Mouse (Mus musculus) MN1 (cell line): ENCODE measurements around the gene Tmem100.

ENCODE experiments used
- DNase-seq: peaks from one replicate; pipeline ENCODE4 v3.0.0-alpha.2; 2016; ENCODE audit warnings: low spot score

Tmem100 gene

GRCm38 (mm10) chr11:90015281-90015680, 14.9 kb upstream of the Tmem100 start:
- no peak for DNase-seq

DNA sequence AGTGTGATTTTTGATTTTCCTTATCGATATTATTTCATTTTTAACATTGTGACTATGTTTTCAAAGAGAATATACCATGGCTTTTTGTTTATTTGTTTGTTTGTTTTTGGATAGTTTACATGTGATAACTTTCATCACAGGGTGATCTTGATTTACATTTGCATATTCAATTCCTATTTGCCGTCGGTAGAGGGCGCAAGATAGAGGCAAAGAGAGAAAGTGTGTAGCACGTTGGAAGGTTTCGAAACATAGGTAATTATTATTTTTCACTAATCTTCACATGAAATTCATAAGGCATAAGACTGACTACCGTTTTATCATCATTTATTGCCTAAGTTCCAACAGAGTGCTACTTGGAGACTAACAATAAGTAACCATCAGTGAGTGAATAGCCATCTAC, 11.0 kb upstream of the Tmem100 start:
- DNase-seq, result peak; percentile 32

DNA sequence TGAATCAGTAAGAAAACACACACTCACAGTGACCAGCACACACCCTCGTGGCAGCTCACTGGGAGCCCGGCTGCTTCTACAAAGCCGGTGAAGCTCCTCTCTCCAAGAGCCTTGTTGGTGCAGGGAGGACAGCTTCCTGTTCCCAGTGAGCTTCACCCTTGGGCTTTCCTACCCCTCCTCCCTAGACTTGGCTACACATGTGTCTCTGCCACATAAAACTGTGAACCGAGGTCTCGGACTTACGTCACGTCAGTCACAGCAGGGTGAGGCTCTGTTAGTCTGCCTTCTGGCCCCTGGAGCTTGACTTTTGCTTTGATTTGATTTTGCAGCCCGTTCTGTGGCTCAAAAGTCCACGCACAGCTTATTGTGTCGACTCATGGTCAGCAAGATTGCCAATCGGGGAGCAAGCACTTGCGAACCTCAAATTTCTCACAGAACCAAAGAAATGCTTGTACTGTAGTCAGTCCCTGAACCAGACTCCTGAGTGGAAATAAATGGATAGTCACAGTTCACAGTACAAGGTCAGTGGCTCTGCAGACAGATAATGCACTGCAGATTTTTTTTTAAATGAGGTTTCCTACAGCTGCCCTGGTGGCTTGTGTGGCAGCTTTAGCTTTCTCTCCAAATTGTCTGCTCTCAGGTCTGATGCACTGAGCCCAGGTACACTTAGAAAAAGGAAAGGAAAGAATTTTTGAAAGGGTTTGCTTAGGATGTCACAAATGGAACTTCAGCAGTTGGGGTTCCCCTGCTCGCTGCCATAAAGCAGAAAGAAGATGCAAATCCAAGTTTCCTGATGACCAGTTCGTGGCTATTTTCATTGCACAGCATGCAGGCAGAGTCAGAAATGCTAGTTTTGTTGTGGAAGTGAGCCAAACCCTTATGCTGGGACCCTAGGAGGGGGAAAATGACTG, 4.0 kb upstream of the Tmem100 start:
- no peak for DNase-seq

GRCm38 (mm10) chr11:90026802-90027174, 3.4 kb upstream of the Tmem100 start:
- no peak for DNase-seq

- no peak for DNase-seq
These were observed 2.9 kb upstream of the Tmem100 start for GRCm38 (mm10) chr11:90027216-90027615.

DNA sequence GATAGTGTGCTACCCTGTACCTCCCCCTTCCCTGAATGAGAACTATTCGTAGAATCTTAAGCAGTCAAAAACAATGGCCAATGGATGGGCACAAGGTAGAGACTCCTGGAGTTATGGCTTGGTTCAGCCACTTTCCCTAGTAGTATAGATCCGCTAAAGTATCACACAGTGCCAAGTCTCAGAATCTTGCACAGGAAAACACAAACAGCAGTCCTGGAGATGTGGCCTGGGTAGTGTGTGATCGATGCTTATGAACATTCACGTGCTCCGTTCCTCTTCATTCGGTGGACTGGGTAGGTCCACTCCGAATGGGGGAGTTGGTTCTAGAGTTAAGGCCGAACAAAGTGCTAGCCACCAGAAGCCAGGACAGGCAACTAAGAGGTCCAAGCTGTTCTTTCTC, 1.4 kb upstream of the Tmem100 start:
- DNase-seq, result no peak

- DNase-seq, result peak; percentile 38
These were observed 794 bp upstream of the Tmem100 start for GRCm38 (mm10) chr11:90029354-90029753.

DNA sequence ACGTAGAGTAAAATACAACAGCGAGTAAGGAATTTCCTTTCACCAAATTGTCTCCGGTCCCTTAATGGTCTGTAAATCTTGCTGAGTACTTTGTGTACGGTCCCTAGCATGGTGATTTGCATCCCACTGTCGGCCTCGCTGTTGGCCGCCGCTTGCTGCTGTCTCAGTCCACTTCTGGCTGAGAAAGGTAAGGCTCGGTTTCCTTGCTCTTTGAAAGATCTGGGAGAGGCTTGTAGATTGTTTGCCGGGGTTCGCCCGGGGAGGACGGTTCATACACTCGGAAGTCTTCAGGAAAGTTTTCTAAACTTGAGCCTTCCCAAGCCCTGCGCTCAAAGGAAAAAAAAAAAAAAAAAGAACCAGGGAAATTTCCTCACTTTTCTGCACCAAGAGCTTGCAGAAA, 409 bp downstream of the Tmem100 start:
- peak; percentile 49 for DNase-seq

GRCm38 (mm10) chr11:90031076-90031475, 928 bp downstream of the Tmem100 start:
- DNase-seq, result no peak

- DNase-seq, result no peak
These were observed 2.7 kb downstream of the Tmem100 start for GRCm38 (mm10) chr11:90032807-90033206.

GRCm38 (mm10) chr11:90033442-90033841, 3.3 kb downstream of the Tmem100 start:
- no peak for DNase-seq

GRCm38 (mm10) chr11:90034646-90035045, 4.5 kb downstream of the Tmem100 start:
- no peak for DNase-seq

- DNase-seq, result no peak
These were observed 5.4 kb downstream of the Tmem100 start for GRCm38 (mm10) chr11:90035532-90035931.

- DNase-seq, result no peak
These were observed 6.3 kb downstream of the Tmem100 start for GRCm38 (mm10) chr11:90036416-90036815.

DNA sequence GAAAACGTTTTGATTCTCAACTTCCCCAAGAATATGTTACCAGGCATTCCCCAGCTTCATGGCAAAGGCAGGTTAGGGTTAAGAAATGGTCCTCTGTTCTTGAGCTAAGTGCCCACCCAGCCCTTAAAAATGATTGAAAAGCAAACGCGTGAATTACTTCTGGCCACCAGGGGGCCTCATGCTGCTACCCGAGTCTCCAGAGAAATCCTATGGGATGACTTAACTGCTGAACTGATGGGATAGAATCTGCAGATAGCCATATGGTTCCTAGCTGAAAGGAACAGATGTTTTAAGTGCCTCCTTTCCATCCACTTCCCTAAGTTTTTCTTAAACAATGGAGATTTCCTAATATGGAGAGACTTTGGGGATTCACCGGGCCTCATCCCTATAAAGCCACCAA, 7.9 kb downstream of the Tmem100 start:
- DNase-seq, result peak; percentile 31

DNA sequence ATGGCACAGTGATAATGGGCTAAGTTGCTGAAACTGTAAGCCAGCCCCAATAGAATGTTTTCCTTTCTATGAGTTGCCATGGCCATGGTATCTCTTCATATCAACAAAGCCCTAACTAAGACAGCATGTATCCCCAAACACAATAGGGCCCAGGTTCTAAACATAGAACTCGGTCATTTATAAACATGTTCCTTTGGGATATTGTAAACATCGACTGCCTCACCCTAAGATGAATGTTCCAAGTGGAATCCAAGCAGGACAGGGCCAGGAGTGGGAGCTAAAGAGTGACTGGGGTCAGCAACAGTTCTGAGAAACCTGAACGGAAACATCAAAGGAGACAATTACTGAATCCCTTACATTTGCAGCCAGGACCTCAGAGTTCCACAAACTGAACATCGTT, 14.3 kb downstream of the Tmem100 start:
- no peak for DNase-seq

DNA sequence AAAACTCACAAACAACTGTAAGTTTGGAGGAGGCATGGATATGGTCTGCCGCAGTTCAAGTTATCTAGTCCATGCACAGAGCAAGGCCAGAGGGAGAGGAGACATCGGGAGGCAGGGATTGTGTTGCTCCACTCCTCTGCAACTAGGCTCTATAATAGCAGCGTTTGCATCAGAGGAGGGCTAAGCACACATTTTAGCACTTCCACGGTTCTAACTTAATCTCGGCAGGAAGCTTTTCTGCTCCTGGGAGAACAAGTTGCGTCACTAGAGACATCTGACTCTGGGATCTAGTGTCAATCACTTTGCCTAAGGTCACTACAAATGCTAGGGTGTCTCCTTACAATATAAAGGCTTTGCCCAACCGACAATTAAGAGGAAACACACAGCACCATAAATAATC, 16.1 kb downstream of the Tmem100 start:
- no peak for DNase-seq

DNA sequence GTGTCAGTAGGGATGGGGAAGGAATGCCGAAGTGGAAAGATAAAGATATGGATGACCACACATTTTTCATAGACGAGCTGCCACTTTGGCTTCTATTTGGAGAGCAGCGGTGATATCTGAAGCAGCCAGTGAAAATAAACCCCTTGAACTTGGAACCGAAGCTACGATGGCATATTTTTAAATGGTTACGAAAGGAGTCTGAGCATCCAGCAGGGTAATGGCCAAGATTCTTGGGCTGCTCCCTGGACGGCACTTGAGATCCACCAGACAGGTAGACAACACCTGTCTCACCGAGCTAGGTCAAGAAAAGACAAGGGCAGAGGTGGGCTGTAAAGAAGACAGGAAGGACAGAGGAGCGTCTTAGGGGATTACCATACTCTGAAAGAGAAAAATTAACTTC, 17.1 kb downstream of the Tmem100 start:
- no peak for DNase-seq

DNA sequence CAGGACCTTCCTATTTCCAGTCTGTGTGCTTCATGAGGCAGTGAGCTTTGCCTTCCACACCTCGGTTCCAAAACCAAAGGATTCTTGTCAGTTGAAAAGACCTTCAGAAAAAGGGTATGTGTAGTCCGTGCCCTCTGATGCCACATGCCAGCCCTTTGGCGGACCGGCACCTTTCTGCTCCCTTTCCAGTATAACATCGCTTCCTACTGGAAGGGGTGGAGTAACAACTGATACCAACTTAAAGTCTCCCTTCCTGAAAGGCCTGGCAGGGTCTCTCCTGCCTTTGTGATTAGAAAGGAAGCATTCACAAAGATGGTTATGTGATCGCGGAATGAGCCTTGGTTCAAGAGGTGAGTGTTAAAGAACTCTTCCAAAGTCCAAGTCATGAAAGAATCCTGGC, 19.9 kb downstream of the Tmem100 start:
- DNase-seq, result no peak

DNA sequence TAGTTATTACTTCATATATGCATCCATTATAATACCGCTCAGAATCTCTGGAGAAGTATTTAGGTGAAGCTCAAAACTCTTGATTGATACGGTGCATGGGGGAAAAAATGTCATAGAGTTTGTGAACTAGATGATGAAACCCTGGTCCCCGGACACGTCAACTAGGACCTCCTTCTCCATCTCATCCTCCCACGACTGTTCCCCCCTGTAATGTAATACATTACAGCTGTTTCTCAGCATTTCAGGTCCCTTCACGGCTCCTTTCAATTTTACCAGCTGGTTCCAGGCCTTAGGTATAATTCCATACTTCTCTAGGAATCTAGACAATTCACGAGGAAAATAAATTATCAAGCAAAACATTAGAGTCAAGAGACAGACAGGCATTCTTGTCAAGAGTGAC, 22.6 kb downstream of the Tmem100 start:
- DNase-seq, result no peak

GRCm38 (mm10) chr11:90053820-90054219, 23.7 kb downstream of the Tmem100 start:
- DNase-seq, result no peak

DNA sequence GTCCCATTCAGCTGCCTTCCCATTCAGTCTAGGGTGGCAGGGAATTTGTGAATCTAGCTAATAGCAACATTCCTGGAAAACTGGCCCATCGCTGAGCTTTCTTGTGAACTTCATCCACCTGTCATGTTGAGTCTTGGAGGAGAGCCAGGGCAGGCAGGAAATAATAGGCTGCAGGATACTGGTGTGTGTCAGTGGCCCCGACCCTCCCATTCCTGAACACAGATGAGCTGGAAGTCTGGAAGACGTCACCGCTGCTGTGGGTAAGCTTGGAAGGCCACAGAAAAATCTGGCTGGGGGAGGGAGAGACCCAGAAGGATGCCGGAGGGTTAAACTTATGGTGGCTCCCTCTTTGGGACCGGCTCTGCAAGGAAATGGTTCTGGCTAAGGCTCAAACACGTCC, 24.3 kb downstream of the Tmem100 start:
- DNase-seq, result no peak

- no peak for DNase-seq
These were observed 26.9 kb downstream of the Tmem100 start for GRCm38 (mm10) chr11:90057070-90057469.

GRCm38 (mm10) chr11:90059241-90059640, 29.1 kb downstream of the Tmem100 start:
- no peak for DNase-seq
